Mouse (Mus musculus) heart, postnatal 0 days (tissue): ENCODE measurements at regions not wholly inside any gene's neighbourhood (a gene's known extent, or its start where the extent isn't known, plus 50 kb on each side); places are given as distances from the start of the nearest gene placed in this dataset.

Experiments used
- CTCF ChIP-seq: IDR thresholded peaks from 2 replicates; pipeline ENCODE4 v1.5.1; 2016; ENCODE audit warnings: antibody characterized with exemption, control low read depth, low read depth
- EP300 ChIP-seq: IDR thresholded peaks from 2 replicates; pipeline ENCODE4 v1.6.1; 2016; ENCODE audit warnings: antibody characterized with exemption, low read depth

DNA sequence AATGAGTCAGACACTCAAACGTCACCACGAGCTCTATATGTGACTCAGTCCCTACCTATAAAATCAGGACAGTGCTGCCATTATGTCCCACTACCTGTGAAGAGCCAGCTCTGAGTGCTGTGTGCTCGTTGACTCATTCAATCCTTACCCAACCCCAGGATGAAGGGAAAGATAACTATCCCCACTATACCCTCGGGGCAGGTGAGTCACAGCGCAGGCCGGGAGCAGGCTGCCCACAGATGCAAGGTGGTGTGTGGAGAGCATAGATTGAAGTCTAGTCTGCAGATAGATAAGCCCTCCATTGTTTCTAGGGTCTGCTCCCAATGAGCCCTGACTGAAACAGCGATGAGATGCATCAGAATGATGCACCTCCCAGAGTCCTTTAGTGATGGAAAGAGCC, 723.9 kb upstream of the 3110018I06Rik start:
- TF ChIP-seq CTCF (no peak), EP300 (no peak)
